Mouse (Mus musculus) embryonic facial prominence, embryonic 15.5 days (tissue): ENCODE data around the gene Rlf. TPM values are rescaled to one million over a fixed set of nuclear protein-coding genes. Genes with fewer than 3 reads are reported as not detected.

Source experiments
- ATAC-seq: fragments of 200-750 bp; cut with Nextera tagmentation; 2 replicates; pipeline ENCODE4 v1.8.0; 2017; ENCODE audit warnings: low read depth, moderate TSS enrichment; ENCODE audit not compliant: insufficient number of reproducible peaks, low FRiP score, low TSS enrichment
- H3K27ac ChIP-seq: fragments of 300-500 bp; sonication (generic); replicated peaks from 2 replicates; pipeline ENCODE4 v1.5.1; 2015; ENCODE audit warnings: mild to moderate bottlenecking, inconsistent platforms
- H3K27me3 ChIP-seq: fragments of 300-500 bp; sonication (generic); 2 replicates; pipeline ENCODE4 v1.6.1; 2015; ENCODE audit warnings: inconsistent platforms
- H3K36me3 ChIP-seq: fragments of 300-500 bp; sonication (generic); 2 replicates; pipeline ENCODE4 v1.6.1; 2015; ENCODE audit warnings: mild to moderate bottlenecking, inconsistent platforms
- H3K4me1 ChIP-seq: fragments of 300-500 bp; sonication (generic); 2 replicates; pipeline ENCODE4 v1.6.1; 2015; ENCODE audit warnings: inconsistent platforms
- H3K4me2 ChIP-seq: fragments of 300-500 bp; sonication (generic); replicated peaks from 2 replicates; pipeline ENCODE4 v1.6.1; 2015; ENCODE audit warnings: mild to moderate bottlenecking, inconsistent platforms
- H3K4me3 ChIP-seq: fragments of 300-500 bp; sonication (generic); replicated peaks from 2 replicates; pipeline ENCODE4 v1.5.1; 2015; ENCODE audit warnings: mild to moderate bottlenecking, inconsistent platforms
- H3K9ac ChIP-seq: fragments of 300-500 bp; sonication (generic); 2 replicates; pipeline ENCODE4 v1.6.1; 2015; ENCODE audit warnings: inconsistent platforms
- H3K9me3 ChIP-seq: fragments of 300-500 bp; sonication (generic); replicated peaks from 2 replicates; pipeline ENCODE4 v1.6.1; 2016; ENCODE audit warnings: inconsistent platforms
- WGBS: fragments of 180-500 bp; shearing (Covaris S2); methylation state at CpG from one replicate; pipeline ENCODE4 v1.1.7; 2015; 5-methylcytosine and 5-hydroxymethylcytosine counted together
- polyA plus RNA-seq: library from polyadenylated mRNA; unstranded; fragments of >200 nt; fragmentation: Nextera tagmentation; extraction: Ambion mirVana; gene quantifications from 2 replicates; pipeline ENCODE4 v1.2.1, GENCODE M21; 2015

The Rlf gene
- polyA plus RNA-seq = 27.0 and 27.4 TPM in 2 replicates

GRCm38 (mm10) chr4:121214793-121215304 is at the start of gene Rlf:
Gene Rlf, minus strand, starts transcription at chr4:121215084.
- Histone ChIP-seq H3K4me2 (peak within 1 kb of the TSS; percentile 66), H3K4me1 (peaks cover 20% of the 10 kb centered on the region), H3K9ac (peak within 1 kb of the TSS; percentile 92), H3K36me3 (no peaks in the 10 kb centered on the region), H3K27me3 (no peaks in the 10 kb centered on the region; the same call in 1 of the 2 replicates), H3K4me3 (peak within 1 kb of the TSS; percentile 93), H3K27ac (peak within 1 kb of the TSS; percentile 93), H3K9me3 (no peaks in the 10 kb centered on the region)
- peak; percentile 95 for ATAC-seq
- under 1% methylated on average over 48 of the region's 48 CpGs for WGBS

- Histone ChIP-seq H3K4me3 (no peak overlapping the region), H3K27me3 (no peaks in the 10 kb centered on the region), H3K4me2 (no peak overlapping the region), H3K9ac (no peak overlapping the region), H3K9me3 (no peaks in the 10 kb centered on the region), H3K4me1 (no peaks in the 10 kb centered on the region), H3K36me3 (no peaks in the 10 kb centered on the region), H3K27ac (no peak overlapping the region)
- WGBS = 84% methylated on average over 1 of the region's 1 CpGs
- ATAC-seq = no peak
Measured at GRCm38 (mm10) chr4:121241612-121242000, 26.7 kb upstream of the Rlf start.

- Histone ChIP-seq H3K27ac (no peak overlapping the region), H3K4me1 (no peaks in the 10 kb centered on the region), H3K36me3 (no peaks in the 10 kb centered on the region), H3K27me3 (no peaks in the 10 kb centered on the region), H3K9ac (no peak overlapping the region), H3K9me3 (no peaks in the 10 kb centered on the region), H3K4me2 (no peak overlapping the region), H3K4me3 (no peak overlapping the region)
- ATAC-seq = no peak
- 38% methylated on average over 14 of the region's 14 CpGs for WGBS
Measured at GRCm38 (mm10) chr4:121240637-121241611, 26.0 kb upstream of the Rlf start.

DNA sequence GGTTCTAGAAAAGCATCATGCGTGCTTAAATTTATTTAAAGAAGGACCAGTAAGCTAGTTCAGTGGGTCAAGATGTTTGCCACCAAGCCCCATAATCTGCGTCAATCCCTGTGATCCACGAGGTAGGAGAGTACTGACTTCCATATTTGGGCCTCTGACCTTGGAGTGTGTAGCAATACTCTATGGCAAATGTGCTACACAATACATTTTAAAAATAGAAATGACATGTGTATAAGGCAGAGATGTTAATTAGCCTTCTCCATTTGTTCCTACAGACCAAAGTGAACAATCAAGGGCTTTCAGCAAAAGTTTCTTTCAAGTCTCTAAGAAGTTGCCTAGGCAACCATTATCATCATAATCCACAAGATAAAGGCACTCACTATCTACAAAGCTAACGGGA is 25.0 kb upstream of the Rlf start:
- no peak for ATAC-seq
- Histone ChIP-seq H3K27ac (no peak overlapping the region), H3K27me3 (no peaks in the 10 kb centered on the region), H3K4me3 (no peak overlapping the region), H3K9me3 (no peaks in the 10 kb centered on the region), H3K9ac (no peak overlapping the region), H3K4me2 (no peak overlapping the region), H3K4me1 (no peaks in the 10 kb centered on the region), H3K36me3 (no peaks in the 10 kb centered on the region)
- 67% methylated on average over 4 of the region's 4 CpGs for WGBS

DNA sequence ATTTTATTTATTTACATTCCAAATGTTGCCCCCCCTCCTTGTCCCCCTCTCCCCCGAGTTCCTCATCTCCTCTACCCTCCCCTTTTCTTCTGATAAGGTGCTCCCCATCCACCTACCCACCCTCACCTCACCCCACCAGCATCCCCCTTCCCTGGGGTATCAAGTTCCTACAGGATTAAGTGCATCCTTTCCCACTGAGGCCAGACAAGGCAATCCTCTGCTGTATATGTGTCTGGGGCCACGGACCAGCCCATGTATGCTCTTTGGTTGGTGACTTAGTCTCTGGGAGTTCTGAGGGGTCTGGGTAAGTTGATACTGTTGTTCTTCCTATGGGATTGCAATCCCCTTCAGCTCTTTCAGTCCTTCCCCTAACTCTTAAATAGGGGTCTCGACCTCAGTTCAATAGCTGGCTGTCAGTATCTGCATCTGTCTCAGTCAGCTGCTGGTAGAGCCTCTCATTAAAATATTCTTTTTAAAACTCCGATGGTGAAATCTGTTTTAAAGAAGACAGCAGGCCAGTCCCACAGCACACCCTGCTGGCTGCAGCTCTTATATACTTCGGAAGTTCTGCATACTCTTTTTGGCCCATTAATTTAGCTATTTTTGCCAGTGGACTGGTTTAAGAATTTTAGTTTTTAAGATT is 17.0 kb upstream of the Rlf start:
- Histone ChIP-seq H3K9ac (no peak overlapping the region), H3K4me1 (0 out of 2 replicates have a peak, but pooled peaks cover 5% of the 10 kb centered on the region), H3K4me3 (no peak overlapping the region), H3K4me2 (no peak overlapping the region), H3K9me3 (no peaks in the 10 kb centered on the region), H3K27me3 (peaks cover 4% of the 10 kb centered on the region; the same call in 1 of the 2 replicates), H3K27ac (no peak overlapping the region), H3K36me3 (no peaks in the 10 kb centered on the region)
- ATAC-seq = no peak
- WGBS = 8% methylated on average over 5 of the region's 5 CpGs

GRCm38 (mm10) chr4:121230943-121231614 is 16.2 kb upstream of the Rlf start:
- Histone ChIP-seq H3K4me3 (no peak overlapping the region), H3K4me2 (0 out of 2 replicates have a peak overlapping the region, but pooled peaks have one; percentile 6)
- WGBS = 4% methylated on average over 16 of the region's 16 CpGs

DNA sequence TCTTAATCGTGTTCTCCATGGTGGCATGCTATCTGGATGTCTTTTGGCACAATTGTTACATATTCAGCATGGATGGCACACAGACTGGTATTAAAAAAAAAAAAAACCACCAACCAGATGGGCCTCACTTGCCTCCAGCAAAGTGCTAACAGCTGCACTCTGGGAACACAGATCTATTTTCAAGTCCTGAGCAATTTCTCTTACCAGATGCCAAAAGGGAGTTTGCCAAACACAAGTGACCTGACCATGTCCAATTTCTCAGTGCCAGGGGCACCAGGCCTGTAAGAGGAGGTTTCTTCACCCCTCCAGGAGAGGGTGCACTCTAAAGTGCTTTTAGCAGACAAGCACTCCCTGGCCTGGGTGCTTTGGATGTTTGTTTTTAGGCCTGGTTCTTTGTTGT is 12.2 kb upstream of the Rlf start:
- H3K27me3 ChIP-seq = peaks cover 4% of the 10 kb centered on the region; the same call in 1 of the 2 replicates
- H3K9me3 ChIP-seq = no peaks in the 10 kb centered on the region
- no peak overlapping the region for H3K4me2 ChIP-seq
- H3K36me3 ChIP-seq = no peaks in the 10 kb centered on the region
- no peak overlapping the region for H3K9ac ChIP-seq
- WGBS = 50% methylated on average over 1 of the region's 1 CpGs
- no peak for ATAC-seq
- H3K27ac ChIP-seq = no peak overlapping the region
- no peak overlapping the region for H3K4me3 ChIP-seq
- H3K4me1 ChIP-seq = 0 out of 2 replicates have a peak, but pooled peaks cover 5% of the 10 kb centered on the region

More at GRCm38 (mm10) chr4:121230943-121231614, 16.2 kb upstream of the Rlf start:
- no peak overlapping the region for H3K9ac ChIP-seq
- H3K27me3 ChIP-seq = peaks cover 4% of the 10 kb centered on the region; the same call in 1 of the 2 replicates
- no peaks in the 10 kb centered on the region for H3K9me3 ChIP-seq
- H3K27ac ChIP-seq = no peak overlapping the region
- peak; percentile 60; the same call in 1 of the 2 replicates for ATAC-seq
- 0 out of 2 replicates have a peak, but pooled peaks cover 5% of the 10 kb centered on the region for H3K4me1 ChIP-seq
- H3K36me3 ChIP-seq = no peaks in the 10 kb centered on the region

GRCm38 (mm10) chr4:121225177-121225576 is 10.3 kb upstream of the Rlf start:
- H3K9ac ChIP-seq = no peak overlapping the region
- no peaks in the 10 kb centered on the region for H3K36me3 ChIP-seq
- no peaks in the 10 kb centered on the region for H3K4me1 ChIP-seq
- WGBS = 82% methylated on average over 4 of the region's 4 CpGs
- no peak overlapping the region for H3K27ac ChIP-seq
- H3K4me2 ChIP-seq = no peak overlapping the region
- no peaks in the 10 kb centered on the region for H3K9me3 ChIP-seq
- H3K4me3 ChIP-seq = no peak overlapping the region
- no peaks in the 10 kb centered on the region for H3K27me3 ChIP-seq
- no peak for ATAC-seq

DNA sequence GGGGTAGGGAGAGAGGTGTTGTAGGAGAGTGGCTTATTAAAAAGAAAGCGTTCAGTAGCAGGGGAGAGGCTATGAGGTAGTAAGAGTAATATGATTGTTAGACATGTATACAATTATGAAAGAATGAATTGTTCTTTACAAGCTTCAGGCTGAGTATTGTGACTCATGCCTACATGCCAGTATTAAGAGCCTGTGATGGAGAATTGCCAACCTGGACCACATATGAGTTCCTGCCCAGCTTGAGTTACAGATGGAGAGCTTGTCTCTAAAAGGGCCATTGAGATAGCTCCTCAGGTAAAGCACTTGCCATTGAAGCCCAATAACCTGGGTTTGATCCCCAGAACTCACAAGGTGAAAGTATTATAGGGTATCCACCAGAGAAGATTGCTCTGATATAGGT is 8.3 kb upstream of the Rlf start:
- H3K27ac ChIP-seq = no peak overlapping the region
- H3K9ac ChIP-seq = no peak overlapping the region
- H3K36me3 ChIP-seq = no peaks in the 10 kb centered on the region
- H3K27me3 ChIP-seq = no peaks in the 10 kb centered on the region; the same call in 1 of the 2 replicates
- ATAC-seq = no peak
- H3K4me1 ChIP-seq = no peaks in the 10 kb centered on the region
- H3K4me3 ChIP-seq = no peak overlapping the region
- H3K4me2 ChIP-seq = no peak overlapping the region
- no peaks in the 10 kb centered on the region for H3K9me3 ChIP-seq
- 72% methylated on average over 1 of the region's 1 CpGs for WGBS

GRCm38 (mm10) chr4:121216216-121216615 is 1.3 kb upstream of the Rlf start:
- Histone ChIP-seq H3K27ac (no peak overlapping the region), H3K4me2 (no peak overlapping the region), H3K36me3 (no peaks in the 10 kb centered on the region), H3K27me3 (no peaks in the 10 kb centered on the region; the same call in 1 of the 2 replicates), H3K9ac (no peak overlapping the region), H3K4me1 (peaks cover 20% of the 10 kb centered on the region), H3K4me3 (no peak overlapping the region), H3K9me3 (no peaks in the 10 kb centered on the region)
- ATAC-seq = no peak
- 47% methylated on average over 2 of the region's 2 CpGs for WGBS
